Mouse (Mus musculus): ENCODE results near the gene Msantd3.

Gene Msantd3

DNA sequence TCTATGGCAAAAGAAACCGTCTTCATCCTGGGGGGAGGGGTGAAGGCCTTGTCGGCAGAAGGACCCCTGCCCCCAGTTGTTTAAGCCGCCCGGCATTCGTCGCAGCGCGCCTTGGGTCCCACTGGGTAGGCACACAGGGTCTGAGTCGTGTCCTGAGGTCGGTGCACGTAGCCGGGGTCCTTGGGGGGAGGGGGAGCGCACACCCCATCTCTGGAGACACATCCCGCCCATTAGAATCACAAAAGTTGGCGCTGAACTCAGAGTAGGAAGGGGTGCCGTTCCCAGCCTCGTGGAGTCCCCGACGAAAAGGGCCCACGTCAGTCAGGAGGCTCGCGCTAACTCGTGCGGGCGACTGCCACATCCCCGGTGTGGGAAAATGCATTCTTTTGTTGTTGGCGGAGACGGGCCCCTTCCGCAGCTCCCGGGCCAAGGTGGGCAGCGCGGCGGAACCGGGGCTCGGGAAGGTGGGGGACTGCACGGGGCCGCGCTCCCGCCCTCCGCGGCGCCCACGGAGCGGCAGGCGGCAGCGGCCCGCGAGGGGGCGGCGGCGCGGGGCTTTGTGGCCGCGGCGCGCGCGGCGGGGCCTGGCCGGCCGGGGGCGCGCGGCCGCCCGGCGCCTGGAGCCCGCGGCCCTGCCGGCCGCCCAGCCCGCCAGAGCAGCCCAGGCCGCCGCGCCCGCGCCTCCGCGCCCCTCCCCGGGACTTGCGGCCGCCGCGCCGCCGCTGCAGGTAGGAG, at the start of gene Msantd3:
Gene Msantd3, plus strand, starts transcription at position 95 of the 735 bp plus-strand sequence.
- DNase-seq (ENCODE audit: low spot score) = peak; percentile 65

DNA sequence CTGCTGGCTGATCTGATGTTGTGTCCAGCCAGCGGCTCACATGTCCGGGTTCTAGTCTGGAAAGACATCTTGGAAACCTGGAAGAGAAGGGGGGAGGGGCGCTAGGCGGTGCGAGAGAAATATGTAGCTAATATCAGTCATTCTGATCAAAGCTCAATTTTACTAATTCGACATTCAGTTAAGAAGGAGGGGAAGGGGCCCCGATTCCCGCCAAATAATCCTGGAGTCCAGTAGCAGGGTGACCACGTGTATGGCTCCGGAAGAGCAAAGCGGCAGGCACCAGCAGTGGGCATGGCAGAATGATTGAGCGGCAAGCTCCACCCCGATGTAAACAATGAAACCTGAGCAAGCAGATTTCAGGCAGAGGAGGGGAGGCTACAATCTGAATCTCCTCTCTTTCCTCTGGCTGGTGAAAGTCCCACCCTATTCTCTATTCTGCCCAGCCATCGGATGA, 48.4 kb upstream of the Msantd3 start:
- peak; percentile 55 for DNase-seq (ENCODE audit: low spot score)

DNA sequence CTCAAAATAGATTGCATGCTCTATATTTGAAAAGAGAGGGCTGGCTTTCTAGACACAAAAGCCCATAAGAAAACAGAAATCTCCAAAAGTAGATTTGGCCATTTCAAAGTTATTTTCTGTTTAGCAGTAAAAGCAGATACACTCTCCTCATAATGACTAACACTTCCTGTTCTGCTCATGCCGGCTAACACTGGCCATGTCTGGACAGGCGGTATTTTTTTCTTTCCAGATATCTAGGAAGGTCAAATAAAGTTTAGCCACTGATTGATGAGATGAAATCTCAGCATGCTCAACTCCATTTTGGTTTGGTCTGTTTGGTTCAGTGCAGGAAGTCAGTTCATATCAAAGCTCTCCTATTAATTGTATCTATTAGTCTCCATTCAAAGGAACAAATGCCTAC, 47.2 kb upstream of the Msantd3 start:
- DNase-seq (ENCODE audit: low spot score) = no peak

DNA sequence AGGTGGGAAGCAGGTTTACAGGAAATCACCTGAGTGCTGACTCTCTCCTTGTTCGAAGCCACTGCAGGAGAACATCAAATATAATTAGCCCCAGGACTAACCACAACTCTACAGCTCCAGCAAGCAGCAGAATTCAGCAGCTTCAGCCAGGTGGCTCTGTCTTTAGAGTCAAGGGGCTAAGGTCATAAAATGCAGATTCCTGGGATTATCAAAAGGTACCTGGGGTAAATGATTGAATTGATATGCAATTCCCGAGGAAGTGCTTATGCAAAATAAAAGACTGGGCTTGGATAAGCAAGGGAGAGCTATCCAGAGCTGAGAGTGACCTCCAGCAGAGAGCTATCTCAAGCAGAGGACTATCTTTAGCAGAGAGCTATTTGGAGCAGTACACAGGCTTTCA, 28.9 kb upstream of the Msantd3 start:
- no peak for DNase-seq (ENCODE audit: low spot score)

DNA sequence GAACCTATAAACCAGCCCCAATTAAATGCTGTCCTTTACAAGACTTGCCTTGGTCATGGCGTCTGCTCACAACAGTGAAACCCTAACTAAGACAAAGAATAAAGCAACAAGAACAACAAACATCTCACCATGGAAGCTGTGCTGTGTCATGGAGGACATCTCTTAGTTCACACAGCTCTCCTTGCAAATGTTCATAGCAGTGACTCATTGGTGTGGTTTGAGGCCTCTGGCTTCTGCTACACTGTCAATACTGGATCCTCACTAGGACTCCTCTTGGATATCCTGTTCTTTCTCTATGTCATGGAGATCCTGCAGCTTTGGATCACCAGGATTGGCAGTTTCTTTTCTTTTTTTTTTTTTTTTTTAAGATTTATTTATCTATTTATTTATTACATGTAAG, 10.2 kb upstream of the Msantd3 start:
- DNase-seq (ENCODE audit: low spot score) = no peak

DNA sequence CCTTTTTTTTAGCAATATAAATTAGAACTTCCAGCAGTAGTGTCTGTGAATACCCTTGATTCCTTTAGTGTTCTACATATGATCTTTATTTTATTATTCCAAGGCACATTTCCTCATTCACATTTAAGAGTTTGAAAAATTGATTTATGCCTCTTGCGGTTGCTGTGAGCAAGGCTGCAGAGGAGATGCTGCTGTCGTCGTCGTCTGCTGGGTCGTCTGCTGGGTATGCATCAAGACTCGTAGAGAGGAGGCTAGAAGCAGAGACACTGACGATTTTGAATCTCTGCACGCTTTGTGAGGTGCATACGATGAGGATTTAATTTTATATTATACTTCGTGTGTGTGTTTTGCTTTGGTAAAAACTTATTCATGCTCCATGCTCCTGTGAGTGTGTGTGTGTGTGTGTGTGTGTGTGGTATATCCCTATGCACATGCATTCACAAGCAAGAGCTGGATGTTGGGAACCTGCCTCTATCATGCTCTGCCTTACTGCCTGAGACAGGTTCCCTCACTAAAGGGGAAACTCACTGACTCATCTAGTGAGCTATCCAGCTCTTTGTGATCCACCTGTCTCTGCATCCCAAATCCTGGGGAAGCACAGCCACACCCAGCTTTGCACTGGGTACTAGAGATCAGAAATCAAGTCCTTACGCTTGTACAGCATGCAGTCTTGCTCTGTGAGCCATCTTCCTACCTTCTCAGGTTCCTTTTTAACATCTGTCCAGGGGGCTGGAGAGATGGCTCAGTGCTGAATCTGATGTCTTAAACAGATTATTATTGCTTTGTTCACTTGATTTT, 7.7 kb upstream of the Msantd3 start:
- no peak for DNase-seq (ENCODE audit: low spot score)

DNA sequence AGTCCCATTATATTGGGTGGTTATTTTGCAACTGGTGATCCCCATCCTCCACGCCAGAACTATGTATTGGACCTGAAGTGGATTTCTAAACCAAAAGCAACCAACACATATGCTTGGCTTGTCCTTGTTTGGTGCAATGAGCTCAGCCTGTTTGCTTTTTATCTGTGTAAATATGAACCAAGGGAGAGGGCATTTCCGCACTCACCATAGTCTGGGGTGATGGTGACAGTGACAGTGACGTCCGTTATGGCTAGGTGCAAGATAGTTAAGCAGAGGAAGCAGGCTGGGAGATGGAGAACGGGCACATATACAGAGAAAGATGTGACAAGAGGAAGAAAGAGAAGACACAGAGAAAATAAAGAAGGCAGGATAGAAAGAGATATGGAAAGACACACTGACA, 3.5 kb upstream of the Msantd3 start:
- DNase-seq (ENCODE audit: low spot score) = no peak

DNA sequence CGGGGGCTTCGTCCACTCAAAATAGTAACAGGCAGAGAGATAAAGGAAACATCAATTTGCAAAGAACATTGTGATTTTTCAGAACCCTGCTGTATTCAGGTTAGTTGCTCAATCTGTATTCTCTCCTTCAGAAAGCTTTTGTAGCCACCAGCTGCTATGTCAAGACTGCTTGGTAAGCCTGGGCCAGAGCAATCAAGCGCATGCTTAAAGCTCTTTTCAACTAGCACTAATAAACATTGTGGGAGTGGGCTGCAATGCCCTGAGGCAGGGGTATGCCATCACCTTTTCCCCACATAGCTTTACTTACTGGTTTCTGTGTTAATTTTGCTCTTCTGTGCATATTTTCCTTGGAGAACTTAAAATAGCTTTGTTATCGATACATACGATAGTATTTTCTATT, 2.7 kb upstream of the Msantd3 start:
- no peak for DNase-seq (ENCODE audit: low spot score)

DNA sequence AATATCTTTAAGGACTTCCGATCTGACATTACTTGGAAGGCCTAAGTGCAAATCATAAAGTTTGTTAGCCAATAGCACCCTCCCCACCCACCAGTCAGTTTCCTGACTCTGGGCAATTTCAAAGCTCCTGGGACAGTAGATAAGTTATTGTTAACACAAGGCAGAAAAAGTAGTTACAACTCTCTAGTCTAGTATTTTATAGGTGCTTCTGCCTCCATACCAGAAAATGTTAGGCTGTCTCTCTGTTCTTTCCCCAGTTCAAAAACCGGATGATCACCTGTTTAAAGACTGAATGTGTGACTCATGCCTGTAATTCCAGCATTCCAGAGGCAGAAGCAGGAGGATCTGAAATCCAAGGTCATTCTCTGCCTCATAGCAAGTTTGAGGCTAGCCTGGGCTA, 1.2 kb upstream of the Msantd3 start:
- DNase-seq (ENCODE audit: low spot score) = no peak

DNA sequence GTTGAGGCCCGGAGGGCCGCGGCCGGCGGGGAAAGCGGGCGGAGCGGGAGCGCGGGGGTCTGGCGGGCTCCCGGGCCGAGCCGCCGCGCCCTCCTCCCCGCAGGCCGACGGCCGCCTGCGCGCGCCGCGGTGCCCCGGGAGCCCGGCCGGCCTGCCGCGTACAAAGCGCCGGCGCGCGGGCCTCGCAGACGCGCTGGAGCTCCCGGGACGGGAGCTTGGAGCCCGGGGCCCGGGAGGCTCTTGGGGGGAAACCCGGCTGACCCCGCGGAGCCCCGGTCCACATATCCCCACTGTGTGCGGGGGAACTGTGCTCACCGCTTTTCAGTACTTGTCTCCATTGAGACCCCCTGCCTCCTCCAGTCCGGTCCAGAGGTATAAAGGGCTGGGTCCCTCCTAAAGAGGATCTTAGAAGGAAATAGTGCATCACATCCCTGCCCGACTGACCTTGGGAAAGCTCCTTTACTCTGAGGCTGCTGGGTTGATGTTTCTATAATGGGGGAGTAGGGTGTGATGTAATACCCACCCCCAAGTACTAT, 909 bp downstream of the Msantd3 start:
- peak; percentile 44 for DNase-seq (ENCODE audit: low spot score)

DNA sequence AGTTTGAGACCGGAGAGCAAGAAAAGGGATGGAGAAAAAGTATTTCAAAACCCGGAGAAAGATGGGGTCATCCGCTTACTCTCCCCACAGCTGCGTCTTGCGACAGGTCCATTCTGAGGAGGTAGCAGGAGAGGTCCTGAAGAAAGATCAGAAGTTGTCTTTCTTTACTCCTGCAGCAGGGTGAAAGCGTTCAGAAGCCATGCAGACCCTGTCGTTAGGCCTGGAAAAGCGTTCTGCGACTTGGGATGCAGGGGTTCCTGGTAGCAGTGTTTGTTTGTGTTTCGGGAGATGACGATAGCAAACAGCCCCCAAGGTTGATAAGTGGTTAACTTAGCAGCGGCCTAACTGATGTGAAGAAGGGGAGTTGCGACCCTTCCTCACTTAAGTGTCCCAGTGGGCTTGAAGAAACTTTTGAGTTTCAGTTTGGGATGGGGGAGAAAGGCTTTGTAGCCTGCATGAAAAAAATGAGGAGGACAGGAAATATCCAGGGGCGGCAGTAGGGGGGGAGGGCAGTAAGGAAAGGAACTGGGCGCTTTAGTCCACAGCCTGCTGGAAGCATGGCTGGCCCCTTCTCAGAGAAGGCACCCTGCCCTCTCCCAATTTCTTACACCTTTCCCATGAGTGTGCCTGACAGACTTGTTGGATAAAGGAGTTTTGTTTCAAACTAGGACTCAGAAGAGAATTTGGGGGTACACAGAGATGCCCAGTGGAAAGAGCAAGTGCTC, 2.0 kb downstream of the Msantd3 start:
- DNase-seq (ENCODE audit: low spot score) = no peak

DNA sequence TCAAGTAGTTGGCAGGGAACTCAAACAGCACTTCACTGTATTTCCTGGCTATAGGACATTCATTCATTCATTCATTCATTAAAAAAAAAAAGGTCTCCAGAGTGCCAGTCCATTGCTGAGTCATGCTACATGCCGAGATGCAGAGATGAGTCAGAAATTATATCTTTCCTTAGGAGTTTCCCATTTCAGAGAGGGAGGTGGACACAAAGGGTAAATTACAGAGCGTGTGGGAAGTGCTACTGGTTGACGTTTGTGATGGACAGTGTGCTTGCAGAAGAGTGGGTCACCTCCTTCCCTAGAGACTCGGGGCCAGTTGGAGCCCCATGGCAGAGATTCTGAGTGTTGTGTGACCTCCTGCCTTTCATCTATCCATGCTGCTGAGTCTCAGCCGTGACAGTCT, 2.6 kb downstream of the Msantd3 start:
- DNase-seq (ENCODE audit: low spot score) = no peak

DNA sequence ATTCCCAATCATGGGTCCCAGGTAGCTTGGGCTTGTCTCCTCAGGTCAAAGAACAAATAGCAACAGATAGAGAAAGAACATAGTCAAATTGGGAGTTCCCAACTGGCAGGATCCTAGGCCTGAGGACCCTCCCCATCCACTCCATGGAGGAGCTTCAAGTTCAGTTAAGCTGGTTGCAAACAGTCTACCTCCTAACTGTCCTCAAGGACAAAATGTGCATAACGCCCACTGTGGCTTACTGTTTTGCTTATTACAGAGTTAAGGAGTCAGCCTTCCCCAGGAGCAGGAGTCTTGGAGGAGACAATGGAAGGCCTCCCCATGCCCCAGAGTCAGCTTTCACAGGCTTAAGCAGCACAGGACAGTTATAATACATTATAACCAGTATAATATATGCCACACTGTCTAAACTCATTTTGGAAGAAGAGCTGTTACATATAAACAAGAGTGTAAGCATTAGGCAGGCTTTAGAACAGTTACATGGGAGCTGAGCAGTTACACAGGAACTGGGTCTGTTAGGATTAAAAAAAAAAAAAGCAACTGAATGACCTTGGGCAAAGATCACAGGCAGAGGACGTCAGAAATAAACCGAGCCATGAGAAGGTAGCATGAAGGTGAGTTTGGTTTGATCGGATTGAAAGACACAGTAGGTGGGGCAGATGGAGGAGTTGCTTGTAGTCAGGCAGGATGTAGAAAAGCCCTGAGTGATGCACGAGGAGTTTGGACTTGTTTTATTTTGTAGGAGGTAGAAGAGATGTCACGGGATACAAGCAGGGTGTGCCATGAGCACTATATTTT, 3.5 kb downstream of the Msantd3 start:
- no peak for DNase-seq (ENCODE audit: low spot score)

DNA sequence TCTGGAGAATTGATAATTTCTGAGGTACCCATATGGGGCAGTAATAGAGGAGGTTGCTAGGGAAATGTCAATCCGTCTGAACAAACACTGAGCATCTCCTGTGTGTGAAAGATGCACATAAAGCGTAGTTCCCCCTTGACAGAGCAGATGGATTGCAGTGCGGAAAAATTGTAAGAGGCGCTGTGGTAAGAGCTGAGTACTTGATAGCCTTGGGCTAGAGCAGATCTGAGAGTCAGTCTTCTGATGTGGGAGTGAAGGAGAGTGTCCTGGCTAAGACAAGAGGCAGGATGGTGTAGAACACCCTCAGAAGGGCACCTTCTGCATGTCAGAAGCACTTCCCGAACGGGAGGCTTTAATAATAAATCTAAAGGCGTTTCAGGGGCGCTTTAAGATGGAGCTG, 4.4 kb downstream of the Msantd3 start:
- DNase-seq (ENCODE audit: low spot score) = no peak

DNA sequence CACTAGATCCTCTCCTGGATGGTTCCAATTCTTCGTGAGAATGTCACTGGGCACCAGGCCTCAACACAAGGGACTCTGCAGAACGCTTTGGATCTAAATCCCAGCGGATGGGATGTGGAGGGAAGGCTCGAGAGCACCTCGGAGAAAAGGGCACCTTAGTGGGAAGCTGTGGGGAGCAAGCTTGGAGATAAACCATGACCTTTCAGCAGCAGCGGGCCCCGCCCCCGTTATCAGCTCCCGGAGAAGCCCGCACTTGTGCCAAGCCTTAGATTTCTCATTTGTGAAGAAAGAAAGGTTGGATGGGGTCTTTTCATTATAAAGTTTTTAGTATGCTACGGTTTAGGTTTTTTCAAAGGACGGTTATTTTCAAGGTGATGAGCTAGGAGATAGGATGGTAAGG, 6.2 kb downstream of the Msantd3 start:
- no peak for DNase-seq (ENCODE audit: low spot score)

DNA sequence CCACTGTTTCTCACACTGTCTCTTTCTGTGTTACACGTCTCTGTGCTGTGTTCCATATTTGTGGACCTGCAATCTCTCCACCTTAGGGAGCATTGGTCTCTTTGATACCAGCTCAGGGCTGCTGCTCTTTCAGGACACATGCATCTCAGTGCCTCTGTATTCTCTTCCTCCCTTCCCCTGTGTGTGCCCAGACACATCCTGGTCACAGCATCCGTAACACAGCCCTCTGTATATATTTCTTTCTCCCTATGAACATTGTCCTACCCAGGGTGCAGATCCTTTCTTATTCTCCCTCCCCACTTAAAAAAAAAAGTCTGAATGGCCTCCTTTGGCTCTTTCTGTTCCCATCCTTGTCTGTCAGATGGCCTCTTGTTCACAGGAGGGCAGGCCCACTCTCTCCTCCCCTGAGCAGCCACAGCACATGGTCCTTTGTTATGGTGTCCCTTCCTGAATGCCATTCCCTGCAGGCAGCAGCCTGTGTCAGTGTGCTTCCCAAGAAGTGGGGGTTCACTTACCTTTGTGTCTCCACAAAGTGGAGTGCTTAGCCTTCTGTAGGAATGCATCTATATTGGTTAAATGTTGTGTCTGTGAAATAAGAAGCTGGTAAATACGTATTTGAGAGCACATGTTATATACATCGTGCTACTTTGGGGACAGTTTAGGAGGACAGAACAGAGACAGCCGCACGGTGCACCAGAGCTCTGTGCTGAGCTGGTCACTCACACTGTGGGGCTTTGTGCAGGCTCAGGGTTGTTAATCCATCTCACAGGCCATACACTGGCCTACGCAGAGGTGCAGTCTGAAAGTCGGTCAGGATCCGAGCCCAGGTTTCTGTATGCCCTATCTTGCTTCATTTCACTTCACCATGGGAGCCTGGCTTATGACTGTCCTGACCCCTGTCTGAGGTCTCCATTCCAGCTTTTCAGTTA, 7.1 kb downstream of the Msantd3 start:
- no peak for DNase-seq (ENCODE audit: low spot score)

DNA sequence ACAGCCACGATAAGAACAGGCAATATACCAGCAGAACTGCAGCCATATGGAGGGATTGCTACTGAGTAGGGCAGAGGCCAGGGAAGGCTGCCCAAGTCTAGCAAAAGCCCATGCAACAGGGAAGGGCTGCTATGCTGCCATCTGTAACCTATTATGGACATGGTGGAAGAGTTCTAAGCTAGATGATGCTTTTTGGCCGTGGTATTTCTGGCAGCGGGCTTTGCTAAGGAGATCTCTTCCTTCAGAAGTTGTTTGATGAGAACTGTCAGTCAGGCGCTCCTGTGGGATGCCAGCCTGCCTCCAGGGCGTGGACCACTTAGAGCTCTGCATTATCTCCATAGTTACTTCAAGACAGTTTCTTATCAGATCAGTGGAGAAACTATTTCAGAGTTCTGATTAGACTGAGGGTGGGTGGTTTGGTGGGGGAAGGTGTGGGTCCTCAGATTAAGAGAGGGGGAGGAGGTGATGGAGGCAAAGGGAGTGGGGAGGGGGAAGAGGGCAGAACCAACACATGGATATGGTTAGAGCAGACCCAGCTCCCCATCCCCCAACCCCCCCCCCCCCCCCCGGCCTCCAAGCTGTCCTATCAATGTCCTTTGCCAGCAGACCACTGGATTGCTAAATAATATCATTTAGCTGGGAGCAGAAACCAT, 8.8 kb downstream of the Msantd3 start:
- no peak for DNase-seq (ENCODE audit: low spot score)

DNA sequence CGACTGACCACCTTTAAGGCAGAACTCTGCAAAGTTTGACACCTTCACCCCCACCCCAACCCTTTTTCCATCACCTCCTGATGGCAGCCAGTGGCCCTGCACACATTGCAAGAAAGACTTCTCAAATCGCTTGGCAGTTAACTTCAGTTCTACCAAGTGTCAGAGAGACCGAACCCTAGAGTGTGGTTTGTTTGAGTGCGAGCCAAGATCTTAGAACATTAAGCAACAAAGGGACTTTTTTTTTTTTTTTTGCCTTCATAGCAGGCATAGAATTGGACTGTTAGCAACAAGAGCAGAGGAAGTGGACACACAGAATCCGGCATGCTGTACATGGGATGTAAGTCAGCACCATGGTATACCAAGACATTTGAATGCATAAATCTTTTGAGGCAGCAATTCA, 9.9 kb downstream of the Msantd3 start:
- no peak for DNase-seq (ENCODE audit: low spot score)

DNA sequence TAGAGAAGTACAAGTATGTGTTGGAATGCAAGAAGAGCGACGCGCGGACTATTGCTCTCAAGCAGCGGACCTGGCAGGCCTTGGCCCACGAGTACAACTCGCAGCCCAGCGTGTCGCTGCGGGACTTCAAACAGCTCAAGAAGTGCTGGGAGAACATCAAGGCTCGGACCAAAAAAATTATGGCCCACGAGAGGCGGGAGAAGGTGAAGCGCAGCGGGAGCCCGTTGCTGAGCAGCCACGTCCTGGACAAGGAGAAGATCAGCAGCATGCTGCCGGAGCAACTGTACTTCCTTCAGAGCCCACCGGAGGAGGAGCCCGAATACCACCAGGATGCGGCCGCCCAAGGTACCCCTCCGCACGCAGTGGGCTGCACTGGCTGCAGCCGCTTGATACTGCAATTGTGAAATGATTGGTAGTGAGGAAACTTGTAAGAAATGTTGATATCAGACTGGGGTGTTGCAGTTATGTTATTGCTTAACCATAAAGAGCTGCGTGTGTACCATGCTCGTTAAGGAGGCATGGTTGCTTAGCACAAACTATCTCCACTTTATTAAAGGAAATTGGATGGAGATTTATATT, 12.8 kb downstream of the Msantd3 start:
- DNase-seq (ENCODE audit: low spot score) = no peak

DNA sequence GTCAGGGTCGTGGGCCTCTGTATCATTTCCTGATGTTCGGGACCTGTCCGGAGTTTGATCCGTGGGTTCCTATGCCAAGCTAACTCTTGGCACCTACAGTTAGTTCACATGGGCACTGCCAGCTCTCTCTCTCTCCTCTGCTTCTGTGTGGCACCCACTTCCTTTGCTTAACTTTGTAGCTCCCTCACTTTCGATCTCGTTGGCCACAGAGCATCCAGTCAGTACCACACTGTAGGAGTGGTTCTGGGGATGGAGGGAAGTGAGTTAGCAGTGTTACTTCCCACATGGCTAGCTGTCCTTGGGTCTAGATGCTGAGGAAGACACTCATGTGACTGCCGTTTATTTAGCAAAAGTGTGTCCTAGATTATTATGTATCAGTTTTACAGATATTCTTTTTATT, 14.4 kb downstream of the Msantd3 start:
- DNase-seq (ENCODE audit: low spot score) = no peak
